Mouse (Mus musculus) MEL-GATA-1-ER (cell line): ENCODE measurements at regions not wholly inside any gene's neighbourhood (a gene's known extent, or its start where the extent isn't known, plus 50 kb on each side); places are given as distances from the start of the nearest gene placed in this dataset.

Experiments used
- DNase-seq: peaks from one replicate; pipeline ENCODE4 v3.0.0-alpha.2; 2012; ENCODE audit warnings: low read depth; ENCODE audit errors: extremely low read depth

GRCm38 (mm10) chr8:82476708-82477425 lies 73.8 kb upstream of the Il15 start:
- no peak for DNase-seq

GRCm38 (mm10) chr8:82473266-82473665 lies 70.2 kb upstream of the Il15 start:
- DNase-seq, result no peak

GRCm38 (mm10) chr8:82471825-82472224 lies 68.8 kb upstream of the Il15 start:
- DNase-seq, result no peak

DNA sequence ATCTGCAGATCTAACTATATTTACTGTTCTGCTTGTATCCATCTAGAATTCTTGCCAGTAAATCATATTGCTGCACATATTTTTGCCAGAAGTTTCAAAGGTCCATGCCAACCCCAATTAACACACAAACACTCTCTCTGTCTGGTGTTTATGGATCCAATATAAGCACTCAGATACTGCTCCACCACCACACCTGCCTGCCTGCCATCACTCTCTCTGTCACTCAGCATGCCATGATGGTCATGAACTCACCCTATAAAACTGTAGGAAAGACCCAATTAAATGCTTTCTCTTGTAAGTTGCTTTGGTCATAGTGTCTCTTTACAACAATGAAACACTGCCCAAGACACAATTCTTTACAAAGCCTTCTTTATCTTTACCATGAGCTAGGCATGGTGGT lies 66.8 kb upstream of the Il15 start:
- no peak for DNase-seq

- peak; percentile 15 for DNase-seq
Measured at GRCm38 (mm10) chr8:82462841-82463240, 59.8 kb upstream of the Il15 start.

GRCm38 (mm10) chr8:82459007-82459406 lies 56.0 kb upstream of the Il15 start:
- DNase-seq, result no peak

GRCm38 (mm10) chr8:82454056-82454455 lies 51.0 kb upstream of the Il15 start:
- DNase-seq, result no peak
